Mouse (Mus musculus) erythroid progenitor cell, adult 5-6 weeks (primary cell): Measurements from ENCODE around the gene Troap. TPM values are rescaled to one million over a fixed set of nuclear protein-coding genes. Genes with fewer than 3 reads are reported as not detected.

ENCODE experiments used
- ATAC-seq: replicated peaks from 2 replicates; pipeline ENCODE4 v1.8.0; 2016; ENCODE audit warnings: moderate number of reproducible peaks, mild to moderate bottlenecking, moderate TSS enrichment, inconsistent platforms; ENCODE audit not compliant: poor library complexity, low FRiP score, severe bottlenecking
- total RNA-seq, 2 experiments: library from RNA; stranded (forward) in 1 of 2; stranded (reverse) in 1 of 2; fragments of 150-400 nt in 1 of 2; fragments of 186-747, 209-891 nt in 1 of 2; gene quantifications; 2 replicates each; pipeline versions ENCODE4 v1.2.3 to v1.2.4; 2015 to 2017; ENCODE audit warnings: low replicate concordance in 2 of 2

Gene Troap
- total RNA-seq, 2 experiments from 2014 or later = 157 to 180 TPM

DNA sequence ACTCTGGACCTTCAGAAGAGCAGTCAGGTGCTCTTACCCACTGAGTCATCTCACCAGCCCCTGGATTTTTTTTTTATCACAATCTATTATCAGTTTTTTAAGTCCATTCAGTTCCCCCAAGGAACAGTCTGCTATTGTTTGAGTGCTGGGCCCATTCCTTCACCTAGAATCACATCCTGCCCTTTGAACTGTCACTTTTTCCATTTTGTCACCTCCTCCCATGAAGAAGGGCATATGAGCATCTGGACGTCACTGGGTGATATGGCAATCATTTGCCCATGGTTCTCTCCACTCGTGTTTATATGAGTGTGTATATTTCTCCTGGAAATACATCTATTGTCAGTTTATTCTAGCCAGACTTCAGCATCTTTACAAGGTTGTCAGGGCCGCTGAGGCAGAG, 33.5 kb downstream of the Troap start:
- no peak for ATAC-seq

DNA sequence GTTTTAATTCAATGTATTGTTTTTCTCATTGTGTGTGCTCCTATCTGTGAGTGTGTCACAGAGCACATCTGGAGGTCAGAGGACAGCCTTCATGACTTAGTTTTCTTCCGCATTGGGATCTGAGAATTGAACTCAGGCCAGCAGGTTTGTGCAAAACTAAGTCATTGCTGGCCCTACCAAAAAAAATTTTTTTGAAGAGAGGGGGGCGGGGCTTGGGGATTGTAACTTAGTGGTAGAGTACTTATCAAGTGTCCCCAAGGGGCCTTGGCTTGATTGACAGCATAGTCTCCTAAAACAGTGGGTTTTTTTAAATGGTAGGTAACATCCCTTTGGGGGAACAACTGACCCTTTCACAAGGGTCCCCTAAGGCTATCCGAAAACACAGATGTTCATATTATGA, 36.8 kb downstream of the Troap start:
- no peak for ATAC-seq

DNA sequence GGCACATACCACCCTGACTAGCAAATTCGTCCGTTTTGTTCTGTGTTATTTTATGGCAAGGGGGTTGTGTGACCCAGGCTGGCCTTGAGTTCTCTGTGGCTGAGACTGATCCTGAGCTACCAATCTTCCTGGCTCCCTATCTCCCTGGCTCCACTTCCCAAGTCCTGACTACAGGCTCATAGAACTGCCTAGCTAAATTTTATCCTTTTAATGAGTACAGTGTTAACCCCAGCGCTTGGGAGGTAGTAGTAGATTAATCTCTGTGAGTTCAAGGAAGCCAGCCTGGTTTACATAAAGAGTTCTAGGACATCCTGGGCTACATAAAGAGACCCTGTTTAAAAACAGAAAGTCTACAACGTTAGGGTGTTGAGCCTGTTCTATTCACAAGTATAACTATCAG, 37.4 kb downstream of the Troap start:
- no peak for ATAC-seq

DNA sequence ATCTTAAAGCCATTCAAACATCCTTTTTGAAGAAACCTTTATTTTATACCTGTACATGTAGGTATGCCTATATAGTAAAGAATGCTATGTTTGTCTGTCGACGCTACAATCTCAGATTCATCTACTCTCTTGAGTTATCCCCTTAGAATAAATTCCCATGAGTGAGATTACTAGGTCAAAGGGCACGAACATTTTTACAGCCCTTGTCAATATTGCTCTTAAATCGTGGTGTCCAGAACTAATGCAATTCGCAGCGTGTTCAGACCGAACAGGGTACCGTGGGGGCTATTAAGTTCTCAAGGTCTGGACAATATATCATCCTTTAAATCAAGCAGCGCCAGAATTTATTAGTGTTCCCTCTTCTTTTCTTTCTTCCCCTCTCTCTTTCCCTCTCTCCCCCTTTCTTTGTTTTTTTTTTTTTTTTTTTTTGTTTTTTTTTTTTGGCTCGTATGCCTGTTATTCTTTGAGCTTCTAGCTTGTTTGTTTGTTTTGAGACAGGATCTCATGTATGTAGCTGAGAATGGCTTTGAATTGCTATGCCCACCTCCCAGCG, 38.5 kb downstream of the Troap start:
- no peak for ATAC-seq

DNA sequence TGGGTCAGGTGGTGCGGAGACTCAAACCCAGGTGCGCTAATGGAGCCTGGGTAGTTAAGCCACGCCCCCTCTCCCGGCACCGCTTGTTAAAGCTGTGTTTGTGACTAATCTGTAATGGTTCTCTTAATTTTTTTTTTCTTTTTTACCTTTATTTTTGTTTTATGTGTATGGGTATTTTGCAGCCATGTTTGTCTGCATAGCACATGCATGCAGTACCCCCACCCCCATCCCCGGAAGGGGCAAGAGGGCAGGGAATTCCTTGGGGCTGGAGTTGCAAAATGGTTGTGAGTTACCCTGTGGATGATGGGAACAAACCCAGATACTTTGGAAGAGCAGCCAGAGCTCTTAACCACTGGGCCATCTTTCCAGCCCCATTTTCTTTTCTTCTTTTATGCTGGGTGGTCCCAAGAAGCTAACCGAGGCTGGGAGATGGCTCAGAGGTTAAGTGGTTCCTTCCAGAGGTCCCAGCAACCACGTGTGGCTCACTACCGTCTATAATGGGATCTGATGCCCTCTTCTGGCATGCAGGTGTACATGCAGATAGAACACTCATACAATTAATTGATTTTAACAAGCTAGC, 39.1 kb downstream of the Troap start:
- no peak for ATAC-seq

DNA sequence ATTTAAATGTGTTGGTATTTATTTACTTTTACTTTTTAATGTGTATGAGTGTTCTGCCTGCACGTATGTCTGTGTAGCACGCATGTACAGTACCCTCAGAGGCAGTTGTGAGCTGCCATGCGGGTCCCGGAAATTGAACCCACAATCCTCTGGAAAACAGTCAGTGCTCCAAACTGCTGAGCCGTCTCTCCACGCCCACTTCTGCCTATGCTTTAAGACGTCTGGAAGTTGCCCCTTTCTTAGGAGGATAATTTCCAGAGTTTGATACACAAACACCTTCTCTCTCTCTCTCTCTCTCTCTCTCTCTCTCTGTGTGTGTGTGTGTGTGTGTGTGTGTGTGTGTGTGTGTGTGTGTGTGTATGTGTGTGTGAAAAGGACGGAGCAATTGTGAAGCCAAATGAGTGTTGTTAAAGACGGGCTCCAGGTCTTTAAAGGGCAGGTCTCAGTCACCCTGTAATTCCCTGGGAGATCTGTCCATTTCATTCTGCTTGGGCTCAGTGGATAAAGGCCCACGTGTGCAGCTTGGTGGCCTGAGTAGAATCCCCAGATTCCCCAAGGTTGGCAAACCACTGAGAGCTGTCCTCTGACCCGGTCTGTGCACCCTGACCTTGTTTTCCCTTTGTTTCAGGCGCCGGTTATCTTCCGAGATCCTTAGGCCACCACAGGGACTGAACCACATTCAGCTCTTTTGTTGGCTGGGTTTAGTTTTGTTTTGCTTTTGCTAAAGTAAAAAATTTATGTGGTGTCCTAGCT, 40.1 kb downstream of the Troap start:
- no peak for ATAC-seq

DNA sequence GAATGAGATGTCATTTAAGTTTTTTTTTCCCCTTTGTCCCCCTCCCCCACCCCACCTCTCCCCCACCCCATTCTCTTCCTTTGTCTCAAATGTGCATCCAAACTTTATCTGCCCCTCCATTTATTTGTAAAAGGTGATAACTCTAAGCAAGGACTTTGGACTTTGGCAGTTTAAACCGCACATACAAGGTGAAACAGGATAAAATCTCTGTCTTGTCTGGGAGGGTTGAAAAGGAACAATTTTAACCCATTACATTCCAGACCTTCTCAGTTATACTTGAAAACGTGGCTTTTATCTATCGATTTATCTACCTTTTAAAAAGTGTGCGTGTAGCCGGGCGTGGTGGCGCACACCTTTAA, 40.7 kb downstream of the Troap start:
- no peak for ATAC-seq

DNA sequence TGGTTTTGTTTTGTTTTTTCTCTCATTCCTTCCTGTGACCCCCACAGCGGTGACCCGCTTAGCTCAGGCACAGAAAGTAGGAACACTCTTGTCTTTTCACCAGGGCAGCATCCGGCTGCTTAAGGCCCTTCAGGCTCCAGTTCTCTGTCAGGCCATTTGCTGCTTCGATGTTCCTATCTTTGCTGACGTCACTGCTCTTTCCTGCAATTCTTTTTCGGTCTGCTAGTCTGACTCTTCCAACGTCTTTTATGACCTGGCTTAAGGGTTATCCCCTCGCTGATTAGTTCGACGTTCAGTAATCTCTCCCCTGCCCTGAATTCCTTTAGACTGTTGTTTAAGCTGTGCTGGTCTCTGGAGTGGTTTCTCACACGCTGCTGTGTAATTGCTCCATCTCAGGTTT, 42.2 kb downstream of the Troap start:
- no peak for ATAC-seq

DNA sequence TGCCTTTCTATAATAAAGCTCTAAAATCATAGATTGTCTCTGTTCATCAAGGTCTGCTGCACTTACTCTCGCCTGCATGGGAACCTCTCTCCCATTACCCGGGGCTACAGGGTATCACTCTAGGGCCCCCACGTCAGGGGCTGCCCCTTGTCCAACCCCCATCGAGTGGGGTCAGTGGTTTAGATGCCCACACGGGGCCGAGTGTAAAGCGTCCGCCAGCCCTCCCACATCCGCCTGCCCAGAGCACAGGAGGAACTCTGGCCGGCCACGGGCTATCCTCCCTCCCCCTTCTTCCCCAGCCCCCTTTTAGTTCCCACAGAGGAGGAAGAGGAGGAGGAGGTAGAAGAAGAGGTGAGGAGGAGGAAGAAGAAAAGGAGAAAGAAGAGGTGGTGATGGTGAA, 46.4 kb downstream of the Troap start:
- no peak for ATAC-seq

DNA sequence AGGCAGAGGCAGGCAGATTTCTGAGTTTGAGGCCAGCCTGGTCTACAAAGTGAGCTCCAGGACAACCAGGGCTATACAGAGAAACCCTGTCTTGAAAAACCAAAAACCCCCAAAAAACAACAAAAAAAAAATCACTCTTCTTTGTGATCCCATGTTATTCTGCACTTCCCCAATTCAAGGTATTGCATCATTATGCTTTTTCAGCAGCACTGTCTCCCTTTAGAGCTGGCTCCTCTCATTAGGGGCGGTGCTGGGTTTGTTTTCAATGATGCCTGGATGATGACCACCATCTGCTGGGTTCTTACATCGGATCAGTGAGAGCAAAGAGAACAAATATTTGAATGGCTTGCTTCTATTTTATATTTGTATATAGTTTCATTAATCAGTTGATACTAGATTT, 48.3 kb downstream of the Troap start:
- no peak for ATAC-seq

DNA sequence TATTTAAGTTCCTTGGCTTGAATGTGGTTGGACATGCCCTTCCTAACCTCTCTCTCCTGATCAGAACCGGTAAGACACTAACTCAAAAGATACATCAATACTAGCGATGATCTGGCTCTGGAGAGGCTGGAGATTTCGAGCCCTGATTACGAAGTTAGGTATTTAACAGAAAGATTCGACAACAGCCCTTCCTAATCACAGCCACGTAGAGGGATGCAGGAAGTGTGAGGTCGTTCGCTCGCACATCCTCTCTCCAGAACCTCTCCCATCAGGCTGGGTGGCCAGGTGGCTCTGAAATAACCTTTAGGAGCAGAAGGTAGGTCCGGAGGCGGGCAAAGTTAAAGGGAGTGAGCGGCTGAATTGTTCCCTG, 51.3 kb downstream of the Troap start, which contains the start of gene Spats2:
Spats2 (plus strand) TSS at position 206 of the 370 bp plus-strand sequence.
- no peak for ATAC-seq

DNA sequence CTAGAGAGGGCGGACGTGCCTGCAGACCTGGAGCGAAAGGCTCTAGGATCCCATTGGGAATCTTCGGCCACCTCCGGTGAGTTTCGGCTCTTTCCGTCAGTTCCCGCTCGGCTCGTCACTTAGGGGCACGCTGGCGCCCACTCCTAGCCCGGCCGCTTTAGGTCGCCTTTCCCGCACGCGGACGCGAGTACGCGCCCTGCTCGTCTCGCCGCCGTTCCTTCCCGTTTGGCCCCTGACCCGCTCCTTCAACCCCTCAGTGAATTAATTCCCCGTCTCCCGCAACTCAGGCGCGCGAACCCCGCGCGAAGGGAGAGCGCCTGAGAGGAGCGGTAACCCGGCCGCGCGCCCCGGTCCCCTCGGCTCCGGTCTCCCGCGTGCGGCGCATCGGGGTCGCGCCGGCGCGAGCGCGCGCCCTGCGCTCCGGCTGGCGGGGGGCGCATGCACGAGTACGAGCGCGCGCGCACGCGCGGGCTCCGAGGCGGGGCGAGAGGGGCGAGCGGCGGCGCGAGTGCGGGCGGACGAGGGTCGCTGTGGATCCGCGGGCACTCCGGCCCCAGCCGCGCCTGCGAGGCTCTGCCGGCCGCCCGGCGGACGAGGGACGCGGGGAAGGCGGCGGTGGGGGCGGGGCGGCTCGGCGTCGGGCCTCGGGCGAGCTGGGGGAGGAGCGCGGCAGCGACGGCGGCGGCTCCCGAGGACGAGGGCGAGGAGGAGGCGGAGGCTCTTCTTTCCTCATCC, 51.9 kb downstream of the Troap start:
- no peak for ATAC-seq

DNA sequence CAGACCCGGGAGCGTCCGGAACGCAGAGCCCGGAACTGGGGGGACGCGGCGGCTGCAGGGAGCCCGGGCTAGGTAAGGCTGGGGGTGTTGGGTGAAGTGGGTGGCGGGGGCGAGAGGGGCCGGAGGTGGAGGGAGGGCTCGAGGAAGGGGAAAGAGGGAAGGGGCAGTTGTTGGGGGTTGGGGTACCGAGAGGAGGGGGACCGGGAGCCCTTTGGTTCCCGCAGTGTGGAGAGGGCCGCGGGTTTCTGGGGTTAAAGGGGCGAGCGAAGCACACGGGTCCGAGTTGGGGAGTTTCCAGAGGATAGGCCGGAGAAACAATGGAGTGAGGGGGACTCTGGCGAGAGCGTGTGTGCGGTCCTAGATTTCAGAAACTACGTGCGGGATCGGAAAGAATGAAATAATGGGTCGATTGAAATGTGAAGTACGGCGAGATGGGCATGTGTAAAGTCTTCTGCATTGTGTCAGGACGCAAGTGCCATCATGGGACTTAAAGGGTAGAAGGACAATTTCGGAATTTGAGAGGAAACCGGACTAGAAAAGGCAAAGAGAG, 52.5 kb downstream of the Troap start:
- ATAC-seq = no peak

DNA sequence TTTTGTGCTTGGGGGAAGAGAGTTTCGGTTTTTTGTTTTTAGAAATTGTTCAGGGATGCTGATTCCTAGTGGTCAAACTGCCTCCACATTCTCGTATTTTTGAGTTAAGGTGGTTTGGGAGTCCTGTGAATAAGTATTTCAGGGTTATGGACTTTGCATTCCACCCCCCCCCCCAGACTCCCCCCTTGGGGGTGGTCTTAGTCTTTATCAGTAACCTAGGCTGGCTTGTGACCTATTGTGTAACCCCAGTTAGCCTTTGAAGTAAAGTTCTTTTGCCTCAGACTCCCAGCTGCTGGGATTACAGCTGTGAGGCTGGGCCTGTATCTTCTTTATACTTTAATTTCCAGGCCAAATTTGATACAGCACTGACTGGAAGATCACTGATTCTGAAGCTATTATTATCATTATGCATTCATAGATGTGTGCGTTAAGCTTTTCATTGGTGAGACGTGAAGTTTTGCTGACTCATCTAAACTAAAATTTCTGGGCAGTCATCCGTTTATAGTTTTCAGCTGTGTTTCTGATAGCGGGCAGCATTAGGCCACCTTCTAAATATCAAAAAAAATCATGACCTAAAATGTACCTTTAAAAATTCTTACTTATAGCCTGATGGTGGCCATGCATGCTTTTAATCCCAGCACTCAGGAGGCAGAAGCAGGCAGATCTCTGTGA, 53.6 kb downstream of the Troap start:
- no peak for ATAC-seq

DNA sequence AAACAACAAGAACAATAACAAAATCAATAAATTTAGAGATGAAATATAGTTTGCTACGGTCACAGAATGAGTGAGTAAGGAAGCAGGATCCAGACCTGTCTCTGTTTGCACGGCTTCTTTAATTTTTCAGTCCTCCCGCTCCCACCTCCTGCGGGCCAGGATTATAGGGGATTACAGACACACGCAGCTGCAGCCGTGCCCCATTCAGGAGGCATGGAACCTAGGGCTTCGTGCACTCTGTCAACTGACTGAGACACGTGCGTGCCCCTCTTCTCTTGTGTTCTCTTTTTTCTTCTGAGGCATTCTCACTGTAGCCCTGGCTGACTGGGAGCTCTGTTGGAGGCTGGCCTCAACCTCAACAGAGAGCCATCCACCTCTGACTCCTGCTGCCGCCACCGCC, 55.1 kb downstream of the Troap start:
- ATAC-seq = no peak

DNA sequence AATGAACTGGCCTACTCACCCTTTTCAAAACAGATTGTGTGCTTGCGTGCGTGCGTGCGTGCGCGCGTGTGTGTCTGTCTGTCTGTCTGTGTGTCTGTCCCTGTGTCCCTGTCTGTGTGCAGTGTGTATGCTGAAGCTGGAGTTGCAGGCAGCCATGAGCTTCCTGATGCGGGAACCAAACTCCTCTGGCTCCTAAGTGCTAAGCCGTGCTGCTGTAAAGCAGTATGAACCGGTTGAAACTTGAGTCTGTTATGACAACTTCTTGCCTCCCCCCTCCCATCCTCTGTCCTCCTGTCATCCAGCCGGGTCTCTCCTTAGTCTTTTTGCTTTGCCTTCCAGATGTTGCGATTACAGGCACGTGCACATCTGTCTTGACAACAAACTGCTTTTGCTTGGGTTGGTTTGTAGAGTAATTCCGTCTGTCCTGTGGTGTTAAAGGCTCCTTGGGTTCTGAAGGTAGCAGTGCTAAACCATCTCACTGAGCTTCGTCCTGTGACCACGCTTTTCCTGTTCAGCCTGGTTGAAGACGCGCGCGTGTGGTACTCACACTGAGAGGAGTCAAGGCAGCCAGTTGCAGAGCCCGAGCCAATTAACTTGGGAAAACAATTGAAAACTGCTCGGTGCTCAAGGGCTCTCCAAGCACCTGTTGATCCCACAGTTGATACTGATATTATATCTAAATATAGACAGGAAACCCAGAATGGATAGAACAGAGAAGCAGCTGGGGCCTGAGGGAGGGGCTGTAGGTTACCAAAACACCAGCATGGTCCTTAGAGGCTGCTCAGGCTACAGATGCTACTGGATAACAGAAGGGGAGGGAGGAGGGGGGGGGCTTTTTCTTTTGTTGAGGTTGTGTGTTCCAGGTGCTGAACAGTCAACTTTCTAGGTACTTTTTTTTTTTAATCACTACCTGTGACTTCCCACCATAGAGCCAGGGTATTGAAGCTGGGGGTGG, 55.9 kb downstream of the Troap start:
- no peak for ATAC-seq
